22 mouse cellular contexts compared by ENCODE assay signal in the genomic region with DNA sequence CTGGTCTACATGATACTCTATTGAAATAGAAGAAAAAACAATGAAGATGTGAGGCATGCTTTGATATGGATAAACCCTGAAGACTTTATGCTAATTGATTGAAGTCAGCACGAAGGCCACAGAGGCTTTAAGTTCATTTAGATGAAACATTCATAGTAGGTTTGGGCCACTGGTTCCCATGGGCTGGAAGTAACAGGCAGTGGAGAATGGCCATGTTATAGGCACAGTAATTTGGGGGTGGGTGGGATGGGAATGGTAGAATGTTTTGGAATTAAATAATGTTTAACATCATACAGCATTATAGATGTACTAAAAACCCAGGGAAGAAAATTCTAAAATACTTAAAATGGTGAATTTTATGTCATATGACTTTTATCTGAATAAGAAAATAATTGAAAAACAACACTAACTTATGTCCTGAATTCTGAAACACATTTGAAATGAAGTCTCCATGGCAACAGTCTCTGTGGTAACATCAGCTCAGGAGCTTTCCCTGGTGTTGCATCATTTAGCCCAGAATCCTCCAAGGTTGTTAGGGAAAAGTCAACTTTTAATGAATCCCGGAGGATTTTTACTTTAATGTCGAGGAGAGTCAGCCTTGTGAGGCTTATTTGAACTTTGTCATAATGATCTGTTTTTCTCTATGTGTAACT. TPM values are rescaled to one million over a fixed set of nuclear protein-coding genes. Genes with fewer than 3 reads are reported as not detected.
DNase-seq lines count a peak whose midpoint lies in the region; ATAC-seq lines count a peak whose summit lies in the region.
"Had no signal": no experiment of that assay in that cellular context is flagged by ENCODE, and none has a peak within 500 bp of the region (broad histone marks: within the 10 kb centered on the region; RNA-seq: fewer than 3 reads in every experiment).

No protein-coding gene starts in this region.

- no peaks in the 10 kb centered on the region for H3K9me3 ChIP-seq in forebrain, embryonic 15.5 days
- H3K9me3 ChIP-seq in forebrain, embryonic 10.5 days = no peaks in the 10 kb centered on the region
- H3K9me3 ChIP-seq: limb, embryonic 13.5 days; liver, embryonic 15.5 days; megakaryocyte, embryonic 14.5 days had no signal

- H3K36me3 ChIP-seq in forebrain, embryonic 15.5 days = no peaks in the 10 kb centered on the region
- H3K36me3 ChIP-seq in forebrain, embryonic 10.5 days (replicated peaks) = no peaks in the 10 kb centered on the region
- H3K36me3 ChIP-seq: limb, embryonic 13.5 days; liver, embryonic 15.5 days had no signal

- no peak overlapping the region for H3K4me3 ChIP-seq in forebrain, embryonic 15.5 days
- no peak overlapping the region for H3K4me3 ChIP-seq in forebrain, embryonic 10.5 days
- H3K4me3 ChIP-seq: limb, embryonic 13.5 days; liver, embryonic 15.5 days; megakaryocyte, embryonic 14.5 days had no signal

- H3K27me3 ChIP-seq in forebrain, embryonic 15.5 days = no peaks in the 10 kb centered on the region
- no peaks in the 10 kb centered on the region for H3K27me3 ChIP-seq in forebrain, embryonic 10.5 days (ENCODE audit: poor library complexity, severe bottlenecking)
- H3K27me3 ChIP-seq: limb, embryonic 13.5 days; liver, embryonic 15.5 days; megakaryocyte, embryonic 14.5 days had no signal

- WGBS in forebrain, embryonic 15.5 days = 63% methylated on average over 3 of the region's 3 CpGs
- 81% methylated on average over 3 of the region's 3 CpGs for WGBS in forebrain, embryonic 10.5 days

- intact Hi-C loops in left cerebral cortex, postnatal 14 days (cut with DNase I) = no loop called here
- intact Hi-C loops in left cerebral cortex, postnatal 4 days (cut with DNase I) = no loop called here

- H3K9ac ChIP-seq in forebrain, embryonic 15.5 days (replicated peaks) = no peak overlapping the region
- H3K9ac ChIP-seq: limb, embryonic 13.5 days; liver, embryonic 15.5 days had no signal

- H3K27ac ChIP-seq in forebrain, embryonic 15.5 days (replicated peaks) = no peak overlapping the region
- no peak overlapping the region for H3K27ac ChIP-seq in forebrain, embryonic 10.5 days
- H3K27ac ChIP-seq: limb, embryonic 13.5 days; liver, embryonic 15.5 days had no signal

- ATAC-seq in forebrain, embryonic 15.5 days (replicated peaks) = 0 out of 2 replicates have a peak, but pooled peaks have one; percentile 64

- no peak for DNase-seq in forebrain, embryonic 10.5 days (ENCODE audit: extremely low spot score, low spot score)
- DNase-seq in left cerebral cortex, postnatal 14 days (ENCODE audit: low spot score in 2 of 2) = peak; percentile 39 to 43
- no peak for DNase-seq in left cerebral cortex, postnatal 4 days
- DNase-seq in adipocyte (ENCODE audit: low spot score) = peak; percentile 51
- peak; percentile 44 for DNase-seq in layer of hippocampus, adult 9-11 months
- DNase-seq in urinary bladder, postnatal 10 days (ENCODE audit: low spot score) = no peak
- DNase-seq in kidney, postnatal 4 days = no peak
- DNase-seq: B cell, adult 2 months; cerebellum, adult 8-10 months; kidney, adult 9 months; lung, postnatal 10 days; right cerebral cortex, postnatal 14 days; thymus, postnatal 36 days had no signal

- H3K4me1 ChIP-seq in forebrain, embryonic 15.5 days = no peaks in the 10 kb centered on the region
- H3K4me1 ChIP-seq in forebrain, embryonic 10.5 days = no peaks in the 10 kb centered on the region
- H3K4me1 ChIP-seq: limb, embryonic 13.5 days; liver, embryonic 15.5 days; megakaryocyte, embryonic 14.5 days had no signal

- no peak overlapping the region for H3K4me2 ChIP-seq in forebrain, embryonic 15.5 days (replicated peaks)
- H3K4me2 ChIP-seq: limb, embryonic 13.5 days; liver, embryonic 15.5 days had no signal

RNA-seq across cellular contexts. Expression of a gene that starts 18.4 kb away (rescaled TPM):
- not detected in 2 replicates for polyA plus RNA-seq in forebrain, embryonic 15.5 days (2015; fragmentation: Nextera tagmentation; extraction: Ambion mirVana)
- polyA plus RNA-seq in forebrain, embryonic 10.5 days (2016; fragmentation: Nextera tagmentation; extraction: Ambion mirVana) = not detected in 2 replicates
- total RNA-seq in left cerebral cortex, postnatal 14 days (2021) = not detected
- not detected for total RNA-seq in left cerebral cortex, postnatal 4 days (2021)
- total RNA-seq: adrenal gland, adult 18-20 months; granulocyte monocyte progenitor cell, adult 5-6 weeks; layer of hippocampus, adult 8-10 months had no signal
- polyA plus RNA-seq: heart, embryonic 14.5 days; liver, embryonic 15.5 days had no signal

RNA-seq across cellular contexts. Expression of a gene that starts 28.6 kb away (rescaled TPM):
- not detected in 2 replicates for polyA plus RNA-seq in forebrain, embryonic 15.5 days (2015; fragmentation: Nextera tagmentation; extraction: Ambion mirVana)
- polyA plus RNA-seq in forebrain, embryonic 10.5 days (2016; fragmentation: Nextera tagmentation; extraction: Ambion mirVana) = not detected in 2 replicates
- total RNA-seq in left cerebral cortex, postnatal 14 days (2021) = not detected
- not detected for total RNA-seq in left cerebral cortex, postnatal 4 days (2021)
- total RNA-seq: adrenal gland, adult 18-20 months; granulocyte monocyte progenitor cell, adult 5-6 weeks; layer of hippocampus, adult 8-10 months had no signal
- polyA plus RNA-seq: heart, embryonic 14.5 days; limb, embryonic 13.5 days; liver, embryonic 15.5 days; testis, adult 2 months had no signal

RNA-seq across cellular contexts. Expression of a gene that starts 30.3 kb away (rescaled TPM):
- 79.5 and 82.5 TPM in 2 replicates for polyA plus RNA-seq in forebrain, embryonic 15.5 days (2015; fragmentation: Nextera tagmentation; extraction: Ambion mirVana)
- polyA plus RNA-seq in forebrain, embryonic 10.5 days (2016; fragmentation: Nextera tagmentation; extraction: Ambion mirVana) = 125 and 129 TPM in 2 replicates
- 10 to 100 TPM; 52.8 to 59.8 TPM for total RNA-seq in left cerebral cortex, postnatal 14 days (2021)
- 10 to 100 TPM; 57.0 to 60.5 TPM for total RNA-seq in left cerebral cortex, postnatal 4 days (2021)

RNA-seq across cellular contexts. Expression of a gene that starts 57.5 kb away (rescaled TPM):
- polyA plus RNA-seq in forebrain, embryonic 15.5 days (2015; fragmentation: Nextera tagmentation; extraction: Ambion mirVana) = not detected in 2 replicates
- not detected in 2 replicates for polyA plus RNA-seq in forebrain, embryonic 10.5 days (2016; fragmentation: Nextera tagmentation; extraction: Ambion mirVana)
- total RNA-seq in left cerebral cortex, postnatal 14 days (2021) = not detected
- not detected for total RNA-seq in left cerebral cortex, postnatal 4 days (2021)
- total RNA-seq: adrenal gland, adult 18-20 months; granulocyte monocyte progenitor cell, adult 5-6 weeks; layer of hippocampus, adult 8-10 months had no signal
- polyA plus RNA-seq: heart, embryonic 14.5 days; liver, embryonic 15.5 days had no signal

Comparison
In these comparisons a context has a peak if more than half of its experiments do, and no peak if none do; other contexts are left out.
1. DNase-seq: peak in left cerebral cortex, postnatal 14 days (2 of 2), adipocyte (single experiment) and layer of hippocampus, adult 9-11 months (single experiment); none in forebrain, embryonic 10.5 days (single experiment), left cerebral cortex, postnatal 4 days (single experiment), urinary bladder, postnatal 10 days (single experiment) and kidney, postnatal 4 days (0 of 2).